Mouse (Mus musculus): ENCODE measurements at regions not wholly inside any gene's neighbourhood (a gene's known extent, or its start where the extent isn't known, plus 50 kb on each side); places are given as distances from the start of the nearest gene placed in this dataset.

DNA sequence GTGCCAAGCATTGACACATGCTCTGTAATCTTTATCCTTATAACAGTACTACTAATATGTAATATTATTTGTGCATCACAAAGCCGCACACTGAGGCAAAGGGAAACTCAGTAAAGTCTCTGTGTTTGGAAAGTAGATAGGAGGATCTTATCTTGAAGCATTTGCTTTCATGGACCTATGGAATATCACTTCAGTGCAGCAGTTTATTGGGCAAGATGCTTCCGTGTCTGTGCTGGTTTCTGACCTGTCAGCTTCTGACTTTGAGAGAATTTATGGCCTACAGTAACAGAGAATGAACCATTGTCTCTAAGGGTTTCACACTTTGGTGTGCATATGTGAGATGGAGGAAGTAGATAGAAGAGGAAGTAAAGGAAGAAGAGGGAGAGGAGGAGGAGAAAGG, 74.0 kb upstream of the Far2 start:
- no peak overlapping the region for H3K4me2 ChIP-seq (ENCODE audit: low read length)
- H3K9ac ChIP-seq (ENCODE audit: low read length): no peak overlapping the region
- H3K4me1 ChIP-seq (replicated peaks; ENCODE audit: control insufficient read depth, insufficient read depth, low read length): no peaks in the 10 kb centered on the region
- DNase-seq (ENCODE audit: low spot score): no peak
- no peaks in the 10 kb centered on the region for H3K9me3 ChIP-seq (ENCODE audit: control insufficient read depth, low read length)
- no peak overlapping the region for H3K27ac ChIP-seq (ENCODE audit: low read depth)
- no peaks in the 10 kb centered on the region for H3K27me3 ChIP-seq (replicated peaks; ENCODE audit: control insufficient read depth, insufficient read depth, low read length)
- ATAC-seq (replicated peaks; ENCODE audit: low FRiP score, low TSS enrichment, low read depth): no peak
- H3K4me3 ChIP-seq (ENCODE audit: low read depth, low read length): no peak overlapping the region
- WGBS: 58% methylated on average over 2 of the region's 2 CpGs
- H3K36me3 ChIP-seq (ENCODE audit: control insufficient read depth, insufficient read depth, low read length): no peaks in the 10 kb centered on the region

DNA sequence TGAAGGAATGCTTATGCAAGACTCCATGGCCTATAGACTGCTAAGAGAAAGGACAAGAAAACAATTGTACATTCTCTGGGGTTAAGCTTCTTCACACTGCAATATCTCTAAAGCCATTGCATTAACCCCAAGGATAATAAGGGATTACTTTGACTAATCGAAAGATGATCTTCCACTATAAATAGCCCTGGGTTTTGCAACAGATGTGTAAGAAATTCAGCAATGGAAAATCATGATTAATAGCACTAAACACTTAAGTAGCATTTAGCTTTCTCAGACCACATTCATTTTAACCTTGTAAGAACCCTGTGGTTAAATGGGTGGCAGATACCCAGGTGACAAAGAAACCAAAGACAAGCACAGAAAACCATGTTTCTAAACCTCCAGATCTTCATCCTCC, 71.1 kb upstream of the Far2 start:
- Histone ChIP-seq H3K4me3 (ENCODE audit: low read depth, low read length) (no peak overlapping the region), H3K27ac (ENCODE audit: low read depth) (no peak overlapping the region), H3K9me3 (ENCODE audit: control insufficient read depth, low read length) (no peaks in the 10 kb centered on the region), H3K27me3 (replicated peaks; ENCODE audit: control insufficient read depth, insufficient read depth, low read length) (no peaks in the 10 kb centered on the region), H3K4me2 (ENCODE audit: low read length) (no peak overlapping the region), H3K9ac (ENCODE audit: low read length) (no peak overlapping the region), H3K4me1 (replicated peaks; ENCODE audit: control insufficient read depth, insufficient read depth, low read length) (no peaks in the 10 kb centered on the region), H3K36me3 (ENCODE audit: control insufficient read depth, insufficient read depth, low read length) (no peaks in the 10 kb centered on the region)
- DNase-seq (ENCODE audit: low spot score): no peak
- ATAC-seq (replicated peaks; ENCODE audit: low FRiP score, low TSS enrichment, low read depth): no peak
- 67% methylated on average over 1 of the region's 1 CpGs for WGBS

DNA sequence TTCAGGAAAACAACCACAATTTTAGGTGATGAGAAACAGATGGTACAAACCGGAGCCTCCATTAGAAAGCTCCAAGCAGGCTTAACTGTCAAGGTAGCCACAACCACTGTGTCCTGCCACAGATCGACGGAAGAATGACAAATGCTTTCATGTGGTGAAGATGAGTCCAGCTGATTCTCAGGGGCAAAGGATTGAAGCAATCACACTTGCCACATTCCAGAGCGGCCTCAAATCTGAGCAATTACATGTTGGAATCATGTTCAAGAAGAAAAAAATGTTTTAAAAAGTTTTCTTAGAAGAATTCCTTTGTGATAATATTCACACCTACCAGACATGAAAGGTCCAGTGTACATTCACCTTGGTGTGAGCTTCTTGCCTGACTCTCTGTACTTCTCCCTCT, 57.7 kb upstream of the Far2 start:
- no peaks in the 10 kb centered on the region for H3K9me3 ChIP-seq (ENCODE audit: control insufficient read depth, low read length)
- WGBS: 75% methylated on average over 4 of the region's 4 CpGs
- ATAC-seq (replicated peaks; ENCODE audit: low FRiP score, low TSS enrichment, low read depth): no peak
- no peak overlapping the region for H3K4me2 ChIP-seq (ENCODE audit: low read length)
- no peaks in the 10 kb centered on the region for H3K4me1 ChIP-seq (replicated peaks; ENCODE audit: control insufficient read depth, insufficient read depth, low read length)
- no peak overlapping the region for H3K4me3 ChIP-seq (ENCODE audit: low read depth, low read length)
- H3K9ac ChIP-seq (ENCODE audit: low read length): no peak overlapping the region
- no peaks in the 10 kb centered on the region for H3K27me3 ChIP-seq (replicated peaks; ENCODE audit: control insufficient read depth, insufficient read depth, low read length)
- H3K36me3 ChIP-seq (ENCODE audit: control insufficient read depth, insufficient read depth, low read length): no peaks in the 10 kb centered on the region
- no peak for DNase-seq (ENCODE audit: low spot score)
- no peak overlapping the region for H3K27ac ChIP-seq (ENCODE audit: low read depth)
